Mouse (Mus musculus): ENCODE results near the gene Cited2. TPM values are rescaled to one million over a fixed set of nuclear protein-coding genes. Genes with fewer than 3 reads are reported as not detected.
A peak's percentile ranks its signal among the peaks of the same experiment; 100 is the strongest.

The Cited2 gene
- 100 to 1,000 TPM in 3 of 26 experiments, 10 to 100 TPM in 23; 24.2 to 198 (median 48.9) TPM for total RNA-seq (2018; cell fraction: chromatin; rRNA removed)
- 100 to 1,000 TPM in 20 of 26 experiments, 10 to 100 TPM in 6; 69.0 to 524 (median 187) TPM for total RNA-seq (2018; cell fraction: cytosol; rRNA removed)
- total RNA-seq (2018; cell fraction: nucleus; rRNA removed): 100 to 1,000 TPM in 21 of 26 experiments, 10 to 100 TPM in 5; 65.3 to 260 (median 137) TPM
- polyA plus RNA-seq (2018): 47.4 to 105 TPM (median 66.6 TPM) in 3 replicates

DNA sequence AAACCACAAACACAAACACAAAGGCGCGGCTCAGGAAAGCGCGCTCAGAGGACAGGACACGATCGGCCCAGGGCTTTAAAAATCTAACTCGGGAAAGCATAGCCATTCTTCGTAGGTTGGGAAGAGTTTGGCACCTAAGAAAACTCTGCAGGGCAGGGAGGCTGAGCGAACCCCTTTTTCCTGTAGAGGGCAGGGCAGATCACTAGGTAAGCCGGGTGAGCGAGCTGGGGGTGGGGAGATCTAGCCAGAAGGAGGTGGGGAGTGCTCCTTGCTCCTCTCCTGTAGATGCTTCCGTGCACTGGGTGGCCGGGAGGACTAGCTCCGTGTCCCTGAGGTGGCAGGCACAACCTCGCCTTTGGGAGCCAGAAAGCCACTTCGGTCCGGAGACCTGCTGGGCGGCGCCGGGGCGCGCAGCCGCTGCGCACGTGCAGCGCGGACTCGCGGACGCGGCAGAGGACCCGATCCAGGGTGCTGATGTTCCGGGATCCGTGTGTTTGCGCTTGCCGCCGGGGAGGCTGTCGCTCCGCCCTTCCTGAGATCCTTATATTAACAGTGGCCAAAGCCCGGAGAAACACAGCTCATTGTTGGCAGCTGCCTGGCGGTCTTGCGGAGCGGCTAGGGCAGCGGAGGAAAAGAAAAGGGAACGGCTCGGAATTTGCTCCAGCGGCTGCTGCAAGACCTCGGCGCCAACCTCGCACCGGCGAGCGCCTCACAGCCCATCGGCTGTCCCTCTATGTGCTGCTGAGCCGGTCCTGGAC lies at the start of gene Cited2:
TSS of gene Cited2 (plus strand) at position 566 of the 758 bp plus-strand sequence.
- H3K27ac ChIP-seq: peak within 1 kb of the TSS; percentile 97
- H3K79me2 ChIP-seq (ENCODE audit: inconsistent target): peaks cover 30% of the 10 kb centered on the region
- WGBS (ENCODE audit: missing documents): under 1% methylated on average over 47 of the region's 55 CpGs
- H3K36me3 ChIP-seq (ENCODE audit: inconsistent target): no peaks in the 10 kb centered on the region
- H3K4me3 ChIP-seq (ENCODE audit: inconsistent target): peak within 1 kb of the TSS; percentile 67

DNA sequence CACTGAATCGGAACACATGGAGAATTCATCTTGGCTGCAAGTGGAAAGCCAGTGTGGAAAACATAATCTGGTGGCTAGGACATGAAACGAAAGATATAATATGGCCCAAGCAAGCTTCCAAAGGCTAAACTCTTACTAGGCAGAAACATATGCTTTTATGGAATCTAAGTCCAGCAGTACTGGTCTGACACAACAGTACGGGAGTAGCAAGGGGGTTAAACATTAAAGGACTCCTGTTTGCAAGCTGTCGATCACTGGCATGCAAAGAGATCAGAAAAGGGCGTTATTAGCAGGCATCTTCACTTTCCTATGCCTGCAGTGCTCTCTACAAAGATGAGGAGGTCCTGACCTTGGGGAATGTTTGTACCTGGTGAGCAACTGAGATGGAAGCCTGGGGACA lies 48.6 kb upstream of the Cited2 start:
- WGBS (ENCODE audit: missing documents): 95% methylated on average over 5 of the region's 5 CpGs
- Histone ChIP-seq H3K4me3 (ENCODE audit: inconsistent target) (no peak overlapping the region), H3K79me2 (ENCODE audit: inconsistent target) (no peaks in the 10 kb centered on the region), H3K36me3 (ENCODE audit: inconsistent target) (no peaks in the 10 kb centered on the region), H3K27ac (no peak overlapping the region)

DNA sequence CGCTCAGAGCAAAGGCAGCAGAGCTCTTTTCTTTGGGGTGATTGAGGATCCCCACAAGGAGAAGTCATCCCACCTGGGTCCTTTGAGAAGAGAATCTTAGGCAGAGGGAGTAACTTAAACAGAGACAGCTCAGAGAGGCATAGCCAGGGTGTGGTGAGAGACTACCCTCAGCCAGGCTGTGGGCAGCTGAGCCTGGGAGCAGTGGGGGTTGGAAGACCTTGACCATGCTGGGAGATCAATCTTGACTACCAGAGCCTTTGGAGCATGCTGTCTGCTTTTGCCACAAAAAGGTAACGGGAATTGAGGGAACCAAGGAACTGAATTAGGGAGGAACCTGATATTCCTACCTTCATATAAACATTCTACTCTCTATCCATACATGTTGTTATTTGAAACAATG lies 48.1 kb upstream of the Cited2 start:
- 88% methylated on average over 2 of the region's 2 CpGs for WGBS (ENCODE audit: missing documents)
- Histone ChIP-seq H3K27ac (no peak overlapping the region), H3K79me2 (ENCODE audit: inconsistent target) (no peaks in the 10 kb centered on the region)

DNA sequence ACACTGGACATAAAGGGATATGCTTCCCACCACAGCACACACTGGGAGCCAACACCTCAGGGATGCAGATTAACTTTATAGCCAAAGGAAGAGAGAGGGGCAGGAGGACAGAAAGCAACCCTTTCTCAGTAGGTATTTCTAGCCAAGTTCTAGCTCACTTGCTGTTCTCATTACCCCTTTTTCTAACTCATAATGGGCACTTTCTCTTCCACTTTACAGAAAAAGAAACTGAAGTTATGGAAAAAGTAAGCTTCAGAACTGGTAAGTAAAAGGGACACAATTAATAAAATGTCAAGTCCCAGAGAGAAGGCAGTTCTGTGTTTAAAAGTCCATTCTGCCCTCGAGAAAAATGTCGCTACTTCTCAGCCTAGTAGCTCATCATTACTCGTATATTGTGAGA lies 46.6 kb upstream of the Cited2 start:
- Histone ChIP-seq H3K4me3 (ENCODE audit: inconsistent target) (no peak overlapping the region), H3K36me3 (ENCODE audit: inconsistent target) (no peaks in the 10 kb centered on the region), H3K27ac (no peak overlapping the region), H3K79me2 (ENCODE audit: inconsistent target) (no peaks in the 10 kb centered on the region)
- WGBS (ENCODE audit: missing documents): 87% methylated on average over 3 of the region's 3 CpGs

More for the DNA sequence above, 48.1 kb upstream of the Cited2 start:
- no peak overlapping the region for H3K4me3 ChIP-seq (ENCODE audit: inconsistent target)
- H3K36me3 ChIP-seq (ENCODE audit: inconsistent target): no peaks in the 10 kb centered on the region

DNA sequence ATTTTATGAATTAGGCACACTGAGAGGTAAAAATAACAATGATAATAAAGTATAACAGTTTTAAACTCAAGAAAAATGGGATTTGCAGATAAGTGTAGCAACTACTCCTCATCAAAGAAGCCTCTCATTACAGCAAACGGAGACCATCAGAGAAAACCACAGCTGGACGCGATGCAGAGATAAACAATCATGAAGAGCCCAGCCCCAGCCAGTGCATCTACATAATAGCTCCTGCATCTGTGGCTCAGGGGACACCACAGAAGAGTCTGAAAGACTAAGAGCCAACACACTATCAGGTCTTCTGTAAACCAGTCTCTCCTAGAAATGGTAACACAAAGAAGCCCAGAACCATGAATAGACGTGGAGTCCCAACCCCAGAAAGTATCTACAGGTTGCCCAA lies 45.7 kb upstream of the Cited2 start:
- no peaks in the 10 kb centered on the region for H3K36me3 ChIP-seq (ENCODE audit: inconsistent target)
- WGBS (ENCODE audit: missing documents): 91% methylated on average over 4 of the region's 4 CpGs

DNA sequence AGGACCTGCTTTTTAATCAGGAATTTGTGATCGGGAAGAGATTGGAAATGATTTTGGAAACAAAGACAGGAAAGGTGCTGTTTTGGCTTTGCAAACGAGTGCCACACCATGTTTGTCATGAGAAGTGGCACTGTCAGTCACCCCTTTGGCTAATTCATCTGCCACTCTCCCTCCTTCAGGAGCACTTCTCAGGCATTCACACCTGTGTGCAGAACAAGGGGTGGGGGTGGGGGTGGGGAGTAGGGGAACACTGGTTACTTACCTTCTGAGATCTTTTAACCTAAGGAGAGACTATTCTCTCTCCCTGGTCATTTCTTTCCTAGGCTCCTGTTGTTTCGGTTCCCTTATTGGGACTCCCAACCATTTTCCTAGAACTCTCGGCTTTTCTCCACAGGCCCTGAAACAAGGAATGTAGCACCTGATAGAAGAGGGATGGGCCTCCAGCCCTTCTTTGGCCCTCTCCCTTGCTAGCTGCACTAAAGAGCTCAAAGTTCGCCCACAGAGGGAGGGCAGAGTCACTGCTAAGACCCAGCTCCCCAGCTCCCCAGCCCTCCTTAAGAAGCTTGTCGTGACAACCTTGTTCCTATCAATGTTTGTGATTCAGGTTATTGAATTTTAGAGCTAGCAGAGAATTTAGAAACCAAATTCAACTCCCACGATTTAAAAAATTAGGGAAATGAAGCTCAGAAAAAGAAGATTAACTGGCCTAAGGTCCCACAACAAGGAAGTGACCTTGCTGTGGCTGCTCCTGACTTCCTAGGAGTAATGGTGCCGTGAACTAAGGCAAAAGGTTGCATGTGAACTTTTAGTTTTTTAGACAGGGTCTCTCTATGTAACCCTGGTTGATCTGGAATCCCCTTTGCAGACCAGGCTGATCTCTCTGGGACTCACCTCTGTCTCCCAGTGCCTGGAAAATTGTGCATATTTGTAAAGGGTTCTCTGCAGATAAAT lies 42.3 kb upstream of the Cited2 start:
- H3K79me2 ChIP-seq (ENCODE audit: inconsistent target): no peaks in the 10 kb centered on the region
- no peak overlapping the region for H3K27ac ChIP-seq
- H3K4me3 ChIP-seq (ENCODE audit: inconsistent target): no peak overlapping the region
- H3K36me3 ChIP-seq (ENCODE audit: inconsistent target): no peaks in the 10 kb centered on the region
- 81% methylated on average over 8 of the region's 8 CpGs for WGBS (ENCODE audit: missing documents)

More for the DNA sequence above, 45.7 kb upstream of the Cited2 start:
- Histone ChIP-seq H3K27ac (no peak overlapping the region), H3K4me3 (ENCODE audit: inconsistent target) (no peak overlapping the region), H3K79me2 (ENCODE audit: inconsistent target) (no peaks in the 10 kb centered on the region)

DNA sequence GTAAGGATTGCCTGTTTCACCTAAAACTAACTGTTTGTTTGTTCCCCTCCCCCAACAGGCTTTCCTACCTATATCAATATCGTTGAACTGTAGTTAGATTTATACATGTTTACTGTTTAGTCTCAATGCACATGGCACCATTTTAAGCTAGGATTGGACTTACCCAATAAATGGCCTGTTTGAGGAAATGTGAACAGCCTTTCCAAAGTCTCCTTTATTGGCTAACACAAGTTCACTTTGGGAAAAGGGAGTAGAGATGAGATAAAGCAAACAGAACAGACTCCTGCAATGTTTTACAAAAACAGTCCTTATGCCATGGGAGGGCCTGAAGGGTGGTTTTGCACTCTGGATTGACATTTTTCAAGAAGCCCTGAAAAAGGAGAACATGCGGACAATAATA lies 41.6 kb upstream of the Cited2 start:
- Histone ChIP-seq H3K4me3 (ENCODE audit: inconsistent target) (no peak overlapping the region), H3K36me3 (ENCODE audit: inconsistent target) (no peaks in the 10 kb centered on the region), H3K27ac (no peak overlapping the region), H3K79me2 (ENCODE audit: inconsistent target) (no peaks in the 10 kb centered on the region)
- WGBS (ENCODE audit: missing documents): 90% methylated on average over 2 of the region's 2 CpGs

DNA sequence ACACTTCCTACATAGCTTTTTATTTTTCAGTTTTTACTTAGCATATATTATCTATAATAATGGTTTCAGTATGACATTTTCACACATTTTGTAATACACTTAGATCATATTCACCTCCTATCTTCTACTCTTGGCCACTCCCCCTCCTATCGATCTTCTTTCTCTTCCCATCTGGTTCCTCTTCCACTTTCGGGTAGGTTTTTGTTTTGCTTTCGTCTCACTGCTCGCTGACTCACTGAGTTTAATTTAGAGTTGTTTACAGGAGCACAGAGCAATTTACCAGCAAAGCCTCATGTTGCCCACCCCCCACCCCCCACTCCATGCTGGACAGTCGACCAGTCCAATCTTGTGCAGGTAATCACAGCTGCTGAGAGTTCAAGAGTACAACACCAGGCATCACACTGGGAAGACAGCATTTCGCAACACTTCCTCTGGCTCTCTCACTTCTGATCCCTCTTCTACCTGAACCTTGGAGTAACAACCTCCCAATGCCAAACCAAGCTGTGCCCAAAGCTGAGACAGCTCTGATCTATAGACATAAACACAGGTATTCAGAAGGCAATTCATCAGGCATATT lies 39.1 kb upstream of the Cited2 start:
- H3K4me3 ChIP-seq (ENCODE audit: inconsistent target): peak overlapping the region; percentile 17
- peak overlapping the region; percentile 41 for H3K27ac ChIP-seq
- 10% methylated on average over 6 of the region's 6 CpGs for WGBS (ENCODE audit: missing documents)
- no peaks in the 10 kb centered on the region for H3K79me2 ChIP-seq (ENCODE audit: inconsistent target)
- no peaks in the 10 kb centered on the region for H3K36me3 ChIP-seq (ENCODE audit: inconsistent target)

DNA sequence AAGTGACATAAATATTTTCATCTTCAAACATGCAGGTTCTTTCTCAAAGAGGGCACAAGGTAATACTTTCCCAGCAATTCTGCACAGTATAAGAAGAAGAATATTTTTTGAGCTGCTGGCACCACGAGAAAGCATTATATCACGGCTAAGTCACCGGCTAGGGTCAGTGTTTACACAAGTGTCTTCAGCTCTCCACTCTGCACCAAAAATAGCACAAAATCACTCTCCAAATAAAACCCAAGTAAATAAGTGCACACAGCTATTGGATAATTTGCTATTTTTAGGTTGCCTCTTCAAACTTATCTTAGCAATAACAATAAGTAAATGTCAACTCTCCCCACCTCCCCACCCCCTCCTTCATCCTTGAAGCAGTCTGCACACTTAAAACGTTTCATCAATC lies 33.2 kb upstream of the Cited2 start:
- no peak overlapping the region for H3K27ac ChIP-seq
- 94% methylated on average over 4 of the region's 4 CpGs for WGBS (ENCODE audit: missing documents)
- H3K79me2 ChIP-seq (ENCODE audit: inconsistent target): no peaks in the 10 kb centered on the region
- H3K36me3 ChIP-seq (ENCODE audit: inconsistent target): no peaks in the 10 kb centered on the region
- no peak overlapping the region for H3K4me3 ChIP-seq (ENCODE audit: inconsistent target)

DNA sequence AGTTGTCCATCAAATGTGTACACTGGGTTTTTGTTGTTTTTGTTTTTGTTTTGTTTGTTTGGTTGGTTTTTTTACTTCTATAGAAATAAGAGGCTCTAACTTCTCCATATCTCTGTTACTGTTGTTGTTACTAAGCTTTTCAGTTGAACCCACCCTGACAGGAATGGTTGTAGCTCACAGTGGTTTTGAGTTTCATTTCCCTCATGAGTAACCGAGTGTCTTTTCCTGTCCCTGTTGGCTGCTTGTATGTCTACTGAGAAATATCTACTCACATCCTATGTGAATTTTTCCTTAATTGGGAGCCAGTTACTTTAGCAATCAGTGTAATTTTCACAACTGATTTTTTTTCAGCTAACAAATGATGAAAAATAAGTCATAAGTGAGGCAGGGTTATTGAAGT lies 31.3 kb upstream of the Cited2 start:
- H3K4me3 ChIP-seq (ENCODE audit: inconsistent target): no peak overlapping the region
- H3K79me2 ChIP-seq (ENCODE audit: inconsistent target): no peaks in the 10 kb centered on the region
- peak overlapping the region; percentile 39 for H3K27ac ChIP-seq
- 0% methylated on average over 1 of the region's 1 CpGs for WGBS (ENCODE audit: missing documents)
- no peaks in the 10 kb centered on the region for H3K36me3 ChIP-seq (ENCODE audit: inconsistent target)

DNA sequence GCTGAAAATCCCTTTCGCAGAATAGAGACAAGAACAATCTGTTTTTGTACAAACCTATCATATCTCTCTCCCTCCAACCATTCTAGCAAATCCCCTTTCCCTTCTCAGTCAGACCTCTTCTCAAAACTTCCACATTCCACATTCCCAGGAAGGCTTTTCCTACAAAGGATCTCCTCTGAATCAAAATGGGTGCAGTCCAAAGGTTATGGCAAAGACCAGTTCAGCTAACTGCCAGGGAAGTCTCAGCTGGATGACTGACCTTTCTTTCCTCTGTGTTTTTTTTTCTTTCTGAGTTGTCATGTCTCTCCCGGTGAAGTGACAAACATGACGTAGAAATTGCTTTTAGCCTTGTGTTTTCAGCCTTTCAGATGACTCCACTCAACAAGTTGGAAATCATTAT lies 27.2 kb upstream of the Cited2 start:
- WGBS (ENCODE audit: missing documents): 89% methylated on average over 3 of the region's 3 CpGs
- Histone ChIP-seq H3K36me3 (ENCODE audit: inconsistent target) (no peaks in the 10 kb centered on the region), H3K79me2 (ENCODE audit: inconsistent target) (no peaks in the 10 kb centered on the region), H3K27ac (no peak overlapping the region), H3K4me3 (ENCODE audit: inconsistent target) (no peak overlapping the region)

DNA sequence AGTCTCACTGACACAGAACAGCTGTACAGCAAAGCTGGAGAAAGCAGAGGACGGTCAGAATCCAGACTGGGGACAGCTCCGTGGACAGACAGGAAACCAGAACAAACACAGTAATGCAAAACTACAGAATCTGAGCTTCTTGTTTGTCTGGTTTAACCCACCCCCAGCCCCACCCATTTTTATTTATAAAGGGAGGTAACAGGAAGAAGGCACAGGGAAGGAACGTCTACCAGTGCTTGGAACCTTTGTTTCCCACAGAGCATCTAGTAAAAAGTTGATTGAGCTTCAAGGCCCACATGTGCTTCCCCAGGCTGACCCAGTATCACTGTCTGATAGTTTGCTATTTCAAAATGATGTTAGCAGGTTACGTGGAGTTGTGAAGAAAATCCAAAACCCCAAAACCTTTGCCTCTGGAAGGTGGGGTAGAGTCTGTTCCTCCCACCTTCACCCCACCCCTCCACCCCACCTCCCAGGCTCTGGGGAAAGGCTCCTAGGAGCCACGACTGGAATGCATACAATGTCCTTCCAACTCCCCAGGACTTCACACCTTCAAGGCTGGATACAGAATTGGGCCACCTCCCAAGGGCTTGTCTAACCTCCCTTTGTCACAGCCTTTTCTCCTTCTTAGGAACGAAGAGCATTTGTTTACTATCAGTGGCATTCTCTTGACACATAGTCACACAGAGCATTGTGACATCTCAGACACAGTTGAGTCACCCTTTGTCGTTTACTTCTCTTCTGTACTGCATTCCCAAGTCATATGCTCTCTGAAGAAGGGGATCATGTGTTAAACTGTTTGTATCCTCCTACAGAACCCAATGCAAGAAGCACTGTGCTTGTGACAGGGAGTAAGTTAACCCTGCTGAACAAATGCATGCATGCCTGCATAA lies 25.4 kb upstream of the Cited2 start:
- Histone ChIP-seq H3K4me3 (ENCODE audit: inconsistent target) (no peak overlapping the region), H3K79me2 (ENCODE audit: inconsistent target) (no peaks in the 10 kb centered on the region), H3K27ac (peak overlapping the region; percentile 73), H3K36me3 (ENCODE audit: inconsistent target) (no peaks in the 10 kb centered on the region)
- whole genome bisulfite sequencing (ENCODE audit: missing documents): 67% methylated on average over 7 of the region's 7 CpGs

DNA sequence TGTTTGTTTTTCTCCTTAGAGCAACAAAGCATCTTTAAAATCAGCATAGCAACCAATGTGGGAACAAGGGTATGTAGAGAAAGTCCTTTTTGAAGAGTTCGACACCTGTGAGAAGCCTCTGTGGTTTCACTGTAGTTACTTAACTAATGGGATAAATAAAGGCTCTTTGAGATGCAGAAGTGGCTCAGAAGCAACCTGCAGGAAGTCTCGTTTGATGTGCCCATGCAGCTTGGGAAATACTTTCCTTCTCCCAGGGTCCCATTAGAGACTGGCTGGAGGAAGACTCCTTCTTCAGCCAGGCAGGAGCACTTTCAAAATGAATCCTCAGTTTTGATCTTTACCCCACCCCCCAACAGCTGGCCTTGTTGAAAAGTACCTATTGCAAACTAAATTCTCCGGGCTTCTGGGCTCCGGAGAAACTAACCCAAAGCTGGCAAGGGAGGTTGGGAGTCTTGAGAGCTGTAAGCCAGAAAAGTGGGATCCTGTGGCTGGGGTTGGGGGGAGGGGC lies 17.5 kb upstream of the Cited2 start:
- Histone ChIP-seq H3K27ac (no peak overlapping the region), H3K36me3 (ENCODE audit: inconsistent target) (no peaks in the 10 kb centered on the region), H3K79me2 (ENCODE audit: inconsistent target) (no peaks in the 10 kb centered on the region), H3K4me3 (ENCODE audit: inconsistent target) (no peak overlapping the region)
- 76% methylated on average over 4 of the region's 4 CpGs for WGBS (ENCODE audit: missing documents)
